Comparison of ENCODE assay signal across 1 mouse cellular context in genomic region chr13:21781021-21781555, GRCm38 (mm10).
TF ChIP-seq lines count a peak whose summit lies in the region.

No protein-coding gene starts in this region.

TF ChIP-seq in CH12.LX, 34 proteins besides CTCF, POLR2A, EP300 and RAD21:
- TF ChIP-seq JUN (IDR thresholded peaks at IDR 0.05; ENCODE audit: insufficient read depth, low read depth, low read length) (no peak), ZNF384 (IDR thresholded peaks at IDR 0.05; ENCODE audit: low read depth, low read length) (no peak), IRF4 (IDR thresholded peaks at IDR 0.05; ENCODE audit: low read depth, low read length) (no peak), ZKSCAN1 (IDR thresholded peaks at IDR 0.05; ENCODE audit: borderline replicate concordance, low read depth, low read length) (no peak), MXI1 (IDR thresholded peaks at IDR 0.05; ENCODE audit: low read depth, low read length) (no peak), SMC3 (IDR thresholded peaks at IDR 0.05; ENCODE audit: low read depth, low read length) (no peak), UBTF (IDR thresholded peaks at IDR 0.05; ENCODE audit: low read depth, low read length) (no peak), PAX5 (IDR thresholded peaks at IDR 0.05; ENCODE audit: low read length) (no peak)
